Mouse (Mus musculus) brain, embryonic 14.5 days (tissue): ENCODE measurements around the gene Veph1.

Source experiments
- CTCF ChIP-seq: fragments of 200-500 bp; IDR thresholded peaks from 2 replicates; pipeline ENCODE4 v1.5.1; 2012; ENCODE audit warnings: inconsistent platforms, mild to moderate bottlenecking, moderate library complexity, borderline replicate concordance; ENCODE audit not compliant: insufficient read depth, insufficient read length; ENCODE audit errors: extremely low read depth
- POLR2A ChIP-seq: fragments of 200-500 bp; IDR thresholded peaks from 2 replicates; pipeline ENCODE4 v1.6.1; 2012; ENCODE audit warnings: mild to moderate bottlenecking, inconsistent platforms, borderline replicate concordance; ENCODE audit not compliant: poor library complexity, insufficient read depth, insufficient read length, severe bottlenecking; ENCODE audit errors: extremely low read depth

- TF ChIP-seq CTCF: no peak
- no peak for TF ChIP-seq POLR2A
Observed at GRCm38 (mm10) chr3:66063881-66064280, 232.8 kb downstream of the Veph1 start.
